Comparison of ENCODE assay signal across 8 mouse cellular contexts in genomic region chr11:98743655-98744345, GRCm38 (mm10). TPM values are rescaled to one million over a fixed set of nuclear protein-coding genes. Genes with fewer than 3 reads are reported as not detected.
DNase-seq lines count a peak whose midpoint lies in the region; ATAC-seq and TF ChIP-seq lines count a peak whose summit lies in the region.

No protein-coding gene starts in this region.

- H3K9ac ChIP-seq in heart, embryonic 12.5 days, result peak overlapping the region; percentile 96
- no peak overlapping the region for H3K9ac ChIP-seq in lung, postnatal 0 days (replicated peaks; ENCODE audit: low read depth)
- H3K9ac ChIP-seq in stomach, embryonic 16.5 days (ENCODE audit: low read length), result peak overlapping the region; percentile 97

- H3K4me2 ChIP-seq in heart, embryonic 12.5 days, result peak overlapping the region; percentile 80
- peak overlapping the region; percentile 91 for H3K4me2 ChIP-seq in lung, postnatal 0 days (replicated peaks; ENCODE audit: low read depth, low read length)
- peak overlapping the region; percentile 80 for H3K4me2 ChIP-seq in stomach, embryonic 16.5 days (ENCODE audit: low read depth, low read length)

- H3K27ac ChIP-seq in heart, embryonic 12.5 days (ENCODE audit: poor library complexity, severe bottlenecking), result peak overlapping the region; percentile 92
- peak overlapping the region; percentile 98 for H3K27ac ChIP-seq in lung, postnatal 0 days (ENCODE audit: low read length)
- H3K27ac ChIP-seq in stomach, embryonic 16.5 days (ENCODE audit: low read length), result peak overlapping the region; percentile 96

- no peaks in the 10 kb centered on the region for H3K27me3 ChIP-seq in heart, embryonic 12.5 days (replicated peaks)
- H3K27me3 ChIP-seq in lung, postnatal 0 days (replicated peaks; ENCODE audit: insufficient read depth, low read length), result no peaks in the 10 kb centered on the region
- H3K27me3 ChIP-seq in stomach, embryonic 16.5 days (ENCODE audit: control insufficient read depth, insufficient read depth, low read length), result no peaks in the 10 kb centered on the region

- no peak for TF ChIP-seq CTCF in lung, postnatal 0 days (IDR thresholded peaks at IDR 0.05)

- no peak for ATAC-seq in heart, embryonic 12.5 days (ENCODE audit: insufficient number of reproducible peaks, low FRiP score)
- peak; percentile 8 for ATAC-seq in lung, postnatal 0 days
- ATAC-seq in stomach, embryonic 16.5 days (ENCODE audit: insufficient read depth, low FRiP score), result peak; percentile 2; the same call in 1 of the 2 replicates
- ATAC-seq in activated CD4-positive, CD25-positive, alpha-beta regulatory T cell, adult 4 months, result no peak

- H3K4me1 ChIP-seq in heart, embryonic 12.5 days (replicated peaks), result peaks cover 80% of the 10 kb centered on the region
- peaks cover 56% of the 10 kb centered on the region for H3K4me1 ChIP-seq in lung, postnatal 0 days (ENCODE audit: insufficient read depth, low read depth, low read length)
- H3K4me1 ChIP-seq in stomach, embryonic 16.5 days (ENCODE audit: control insufficient read depth, insufficient read depth, low read length), result peaks cover 71% of the 10 kb centered on the region

- intact Hi-C loops in left cerebral cortex, postnatal 25 days (cut with DNase I), result no loop called here

- no peaks in the 10 kb centered on the region for H3K9me3 ChIP-seq in heart, embryonic 12.5 days (replicated peaks)
- no peaks in the 10 kb centered on the region for H3K9me3 ChIP-seq in lung, postnatal 0 days (ENCODE audit: low read length)
- no peaks in the 10 kb centered on the region for H3K9me3 ChIP-seq in stomach, embryonic 16.5 days (replicated peaks; ENCODE audit: control insufficient read depth, low read length)

- peak; percentile 37 to 50 for DNase-seq in left cerebral cortex, postnatal 25 days (ENCODE audit: low spot score in 2 of 2)
- no peak for DNase-seq in left cerebral cortex, adult 11 months (ENCODE audit: low spot score)
- DNase-seq in embryo, embryonic 9.5 days (ENCODE audit: extremely low spot score), result peak; percentile 67
- DNase-seq in kidney, adult 9 months, result peak; percentile 81
- peak; percentile 80 for DNase-seq in lung, postnatal 0 days (ENCODE audit: low spot score)

- 0 out of 2 replicates have a peak, but pooled peaks have one; percentile 8 for TF ChIP-seq EP300 in lung, postnatal 0 days (IDR thresholded peaks at IDR 0.05)

- no peaks in the 10 kb centered on the region for H3K36me3 ChIP-seq in heart, embryonic 12.5 days
- H3K36me3 ChIP-seq in lung, postnatal 0 days (ENCODE audit: insufficient read depth, low read length), result no peaks in the 10 kb centered on the region
- H3K36me3 ChIP-seq in stomach, embryonic 16.5 days (ENCODE audit: control insufficient read depth, insufficient read depth, low read length), result no peaks in the 10 kb centered on the region

- WGBS in heart, embryonic 12.5 days, result 4% methylated on average over 9 of the region's 9 CpGs
- WGBS in lung, postnatal 0 days, result 12% methylated on average over 9 of the region's 9 CpGs
- WGBS in stomach, embryonic 16.5 days, result 3% methylated on average over 9 of the region's 9 CpGs

- H3K4me3 ChIP-seq in heart, embryonic 12.5 days, result peak overlapping the region; percentile 87
- H3K4me3 ChIP-seq in lung, postnatal 0 days (ENCODE audit: low read depth, low read length), result peak overlapping the region; percentile 99
- H3K4me3 ChIP-seq in stomach, embryonic 16.5 days (replicated peaks; ENCODE audit: low read length), result peak overlapping the region; percentile 89

RNA-seq across cellular contexts. Expression of gene Thra, which starts 3.4 kb away (rescaled TPM):
- total RNA-seq in left cerebral cortex, postnatal 25 days (2021), result 100 to 1,000 TPM; 719 to 771 TPM
- 27.0 and 29.8 TPM in 2 replicates for polyA plus RNA-seq in heart, embryonic 12.5 days (2016; fragmentation: Nextera tagmentation; extraction: Ambion mirVana)
- polyA plus RNA-seq in lung, postnatal 0 days (2015; fragmentation: Nextera tagmentation; extraction: Ambion mirVana), result 38.1 and 40.5 TPM in 2 replicates
- polyA plus RNA-seq in stomach, embryonic 16.5 days (2015; fragmentation: Nextera tagmentation; extraction: Ambion mirVana), result 32.9 and 37.8 TPM in 2 replicates
- 1 to 10 TPM; 1.4 to 3.5 TPM for polyA plus RNA-seq in activated CD4-positive, CD25-positive, alpha-beta regulatory T cell, adult 4 months (2017; shearing (Covaris generic))

RNA-seq across cellular contexts. Expression of gene Med24, which starts 14.6 kb away (rescaled TPM):
- total RNA-seq in left cerebral cortex, postnatal 25 days (2021), result 100 to 1,000 TPM; 116 to 131 TPM
- polyA plus RNA-seq in heart, embryonic 12.5 days (2016; fragmentation: Nextera tagmentation; extraction: Ambion mirVana), result 45.9 and 48.1 TPM in 2 replicates
- polyA plus RNA-seq in lung, postnatal 0 days (2015; fragmentation: Nextera tagmentation; extraction: Ambion mirVana), result 19.9 and 20.6 TPM in 2 replicates
- polyA plus RNA-seq in stomach, embryonic 16.5 days (2015; fragmentation: Nextera tagmentation; extraction: Ambion mirVana), result 42.2 and 44.2 TPM in 2 replicates
- polyA plus RNA-seq in activated CD4-positive, CD25-positive, alpha-beta regulatory T cell, adult 4 months (2017; shearing (Covaris generic)), result 10 to 100 TPM; 19.1 to 27.9 TPM

RNA-seq across cellular contexts. Expression of gene Nr1d1, which starts 31.3 kb away (rescaled TPM):
- total RNA-seq in left cerebral cortex, postnatal 25 days (2021), result 100 to 1,000 TPM in 1 of 2 experiments, 10 to 100 TPM in 1; 92.5 to 121 TPM
- 6.4 TPM in 2 replicates for polyA plus RNA-seq in heart, embryonic 12.5 days (2016; fragmentation: Nextera tagmentation; extraction: Ambion mirVana)
- polyA plus RNA-seq in lung, postnatal 0 days (2015; fragmentation: Nextera tagmentation; extraction: Ambion mirVana), result 6.9 and 8.9 TPM in 2 replicates
- polyA plus RNA-seq in stomach, embryonic 16.5 days (2015; fragmentation: Nextera tagmentation; extraction: Ambion mirVana), result 2.6 and 4.1 TPM in 2 replicates
- polyA plus RNA-seq in activated CD4-positive, CD25-positive, alpha-beta regulatory T cell, adult 4 months (2017; shearing (Covaris generic)), result 1 to 10 TPM; 2.9 to 5.4 TPM

RNA-seq across cellular contexts. Expression of gene Csf3, which starts 42.7 kb away (rescaled TPM):
- total RNA-seq in left cerebral cortex, postnatal 25 days (2021), result not detected
- polyA plus RNA-seq in heart, embryonic 12.5 days (2016; fragmentation: Nextera tagmentation; extraction: Ambion mirVana), result not detected in 2 replicates
- 0.19 TPM in 1 of 2 replicates, not detected in the other for polyA plus RNA-seq in lung, postnatal 0 days (2015; fragmentation: Nextera tagmentation; extraction: Ambion mirVana)
- polyA plus RNA-seq in stomach, embryonic 16.5 days (2015; fragmentation: Nextera tagmentation; extraction: Ambion mirVana), result not detected in 2 replicates
- not detected for polyA plus RNA-seq in activated CD4-positive, CD25-positive, alpha-beta regulatory T cell, adult 4 months (2017; shearing (Covaris generic))

RNA-seq across cellular contexts. Expression of gene Msl1, which starts 51.5 kb away (rescaled TPM):
- total RNA-seq in left cerebral cortex, postnatal 25 days (2021), result 100 to 1,000 TPM; 190 to 193 TPM
- polyA plus RNA-seq in heart, embryonic 12.5 days (2016; fragmentation: Nextera tagmentation; extraction: Ambion mirVana), result 20.3 and 21.4 TPM in 2 replicates
- polyA plus RNA-seq in lung, postnatal 0 days (2015; fragmentation: Nextera tagmentation; extraction: Ambion mirVana), result 16.3 and 21.3 TPM in 2 replicates
- 18.0 and 18.4 TPM in 2 replicates for polyA plus RNA-seq in stomach, embryonic 16.5 days (2015; fragmentation: Nextera tagmentation; extraction: Ambion mirVana)
- 10 to 100 TPM; 19.9 to 22.0 TPM for polyA plus RNA-seq in activated CD4-positive, CD25-positive, alpha-beta regulatory T cell, adult 4 months (2017; shearing (Covaris generic))

Comparison
In these comparisons a context has a peak if more than half of its experiments do, and no peak if none do; other contexts are left out.
1. ATAC-seq: peak in lung, postnatal 0 days (single experiment) and stomach, embryonic 16.5 days (single experiment); none in heart, embryonic 12.5 days (single experiment) and activated CD4-positive, CD25-positive, alpha-beta regulatory T cell, adult 4 months (single experiment).
2. Peak in every context shown above with its lines, with median percentiles within 50 percentile points of each other: H3K27ac ChIP-seq, H3K4me2 ChIP-seq and H3K4me3 ChIP-seq.